Mouse (Mus musculus): ENCODE results near the gene Ice2.

Gene Ice2

DNA sequence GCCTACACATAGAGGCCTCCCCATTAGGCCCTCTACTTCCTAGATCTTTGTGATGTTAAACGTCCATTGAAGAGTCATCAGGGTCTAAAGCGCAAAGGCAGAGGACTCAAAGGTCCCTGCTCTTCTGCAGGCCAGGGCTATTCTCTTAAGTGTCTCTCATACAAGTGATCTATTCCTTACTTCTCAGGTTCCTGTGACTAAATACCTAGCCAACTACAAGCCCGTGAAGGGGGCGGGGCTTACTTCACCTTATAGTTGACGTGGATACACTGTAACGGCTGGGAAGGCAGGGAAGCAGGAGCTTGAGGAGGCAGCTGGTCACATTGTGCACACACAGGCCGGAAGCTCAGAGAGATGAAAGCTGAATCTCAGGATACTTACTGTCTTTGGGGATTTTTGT, 62.2 kb downstream of the Ice2 start:
- DNase-seq (ENCODE audit: low spot score): no peak

DNA sequence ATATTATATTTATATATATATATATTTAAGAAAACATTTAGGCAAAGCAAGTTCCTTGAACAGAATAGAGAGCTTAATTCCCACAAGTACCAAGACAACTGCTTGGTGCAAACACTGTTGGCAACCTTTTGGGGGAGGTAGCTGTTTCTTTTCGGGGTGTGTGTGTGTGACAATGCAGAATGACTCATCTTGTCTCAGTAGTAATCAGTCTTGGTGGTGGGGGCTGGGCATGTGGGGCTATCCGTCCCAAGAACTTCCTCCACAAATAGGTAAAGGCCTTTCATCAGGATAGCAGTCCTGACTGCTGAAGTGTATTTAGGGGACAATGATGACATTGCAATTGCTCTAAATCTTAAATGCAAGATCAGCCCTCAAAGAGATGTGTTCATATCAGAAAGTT, 65.3 kb downstream of the Ice2 start:
- DNase-seq (ENCODE audit: low spot score): no peak

DNA sequence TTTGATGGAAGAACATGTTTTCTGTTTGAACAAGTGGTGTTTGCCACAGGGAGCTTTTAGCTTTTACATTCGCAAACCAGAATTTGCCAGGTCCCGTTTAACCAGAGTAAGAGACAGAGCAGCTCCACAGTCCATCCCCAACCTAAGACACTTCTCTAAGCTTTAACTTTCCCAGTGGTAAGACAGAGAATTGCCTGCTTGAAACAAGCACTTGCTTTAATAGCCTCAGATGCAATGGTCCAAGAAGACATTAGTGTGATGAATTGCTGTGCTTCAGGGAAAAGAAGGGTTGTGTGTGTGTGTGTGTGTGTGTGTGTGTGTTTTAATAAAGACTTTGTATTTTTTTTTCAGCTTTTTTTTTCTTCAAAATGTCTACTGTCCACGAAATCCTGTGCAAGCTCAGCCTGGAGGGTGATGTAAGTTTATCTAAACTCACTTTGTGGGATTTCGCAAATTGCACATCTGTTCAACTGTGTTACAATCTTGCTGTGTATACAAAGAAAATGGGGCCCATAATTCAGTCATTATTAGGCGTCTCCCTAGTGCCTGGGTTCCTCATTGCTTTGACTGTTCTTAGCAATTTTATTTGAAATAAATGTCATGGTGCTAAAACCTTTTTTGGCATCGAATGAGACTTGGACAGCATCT, 66.5 kb downstream of the Ice2 start:
- no peak for DNase-seq (ENCODE audit: low spot score)

DNA sequence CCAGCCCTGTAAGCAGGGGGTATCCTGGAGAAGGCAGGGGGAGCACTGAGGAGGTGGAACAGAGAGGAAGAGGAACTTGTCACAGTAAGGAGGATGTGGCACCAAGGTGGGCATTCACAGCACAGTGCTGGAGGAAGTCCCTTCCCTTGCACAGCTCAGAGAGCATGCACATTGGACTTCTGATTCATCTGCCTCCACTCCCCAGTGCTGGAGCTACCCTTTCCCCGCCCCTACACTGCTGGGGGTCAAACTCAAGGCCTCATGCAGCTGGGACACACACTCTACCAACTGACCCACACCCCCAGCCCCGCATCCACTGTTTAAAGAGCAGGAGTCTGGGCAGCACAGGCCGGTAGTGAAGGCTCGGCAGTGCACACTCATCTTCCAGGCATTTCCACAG, 68.4 kb downstream of the Ice2 start:
- DNase-seq (ENCODE audit: low spot score): no peak

DNA sequence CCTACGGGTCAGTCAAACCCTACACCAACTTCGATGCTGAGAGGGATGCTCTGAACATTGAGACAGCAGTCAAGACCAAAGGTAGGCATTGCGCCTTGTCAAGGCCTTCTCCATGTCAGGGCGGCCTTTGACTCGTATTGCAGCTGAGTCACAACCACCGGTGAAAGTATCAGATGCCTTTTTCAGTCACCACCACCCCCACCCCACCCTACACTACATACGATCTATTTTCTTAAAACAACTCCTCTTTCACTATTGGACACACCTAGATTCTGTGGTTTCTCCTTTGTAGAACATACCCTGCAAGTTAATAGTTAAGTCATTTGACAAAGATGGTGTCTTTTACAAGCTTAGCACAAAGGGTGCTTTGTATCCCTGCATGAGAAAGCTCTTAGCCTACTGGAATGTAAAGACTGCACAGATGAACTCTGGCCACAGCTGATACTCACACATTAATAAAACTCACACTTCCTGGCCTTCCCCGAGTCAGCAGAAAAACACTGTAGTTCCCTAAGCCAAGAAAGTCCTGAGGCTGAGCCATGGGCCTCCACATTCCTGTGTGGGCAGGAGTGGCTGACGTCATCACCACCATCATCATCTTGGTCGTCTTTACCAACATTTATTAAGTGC, 69.7 kb downstream of the Ice2 start:
- DNase-seq (ENCODE audit: low spot score): no peak

DNA sequence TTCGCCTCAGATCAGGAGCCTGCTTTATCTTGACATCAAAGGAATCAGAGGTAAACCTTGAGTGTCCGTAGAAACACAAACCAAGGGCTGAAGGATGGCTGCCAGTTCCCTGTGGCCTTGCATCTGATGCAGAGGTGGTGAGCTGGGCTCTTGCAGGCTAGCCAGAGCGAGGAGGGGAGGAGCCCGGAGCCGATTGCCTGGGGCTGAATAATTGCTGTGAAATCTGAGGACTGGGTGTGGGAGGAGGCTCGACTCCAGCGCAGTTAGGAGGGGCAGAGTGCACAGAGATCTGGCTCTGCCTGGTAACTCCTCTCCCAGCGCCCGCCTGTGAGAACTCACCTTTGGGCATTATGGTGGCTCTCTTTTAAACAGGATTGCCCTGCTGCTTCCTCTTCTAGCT, 71.3 kb downstream of the Ice2 start:
- no peak for DNase-seq (ENCODE audit: low spot score)

DNA sequence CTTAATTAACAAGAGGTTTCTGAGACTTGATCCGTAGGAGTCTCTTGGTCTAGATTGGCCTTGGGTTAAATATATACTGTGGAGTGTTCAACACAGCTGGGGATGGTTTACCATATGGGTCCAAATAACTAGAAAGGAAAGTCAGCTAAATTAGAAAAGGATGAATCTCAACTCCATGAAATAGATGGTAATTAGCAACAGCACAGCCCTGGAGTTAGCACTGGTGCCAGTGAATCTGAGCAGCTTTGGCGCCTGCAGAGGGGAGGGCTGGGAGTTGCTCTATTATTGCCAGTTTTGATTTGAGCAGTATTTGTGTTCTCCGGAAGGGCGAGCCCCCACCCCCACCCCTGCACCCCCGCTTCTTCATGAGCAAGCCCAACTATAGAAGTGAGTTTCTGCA, 72.7 kb downstream of the Ice2 start:
- DNase-seq (ENCODE audit: low spot score): no peak

DNA sequence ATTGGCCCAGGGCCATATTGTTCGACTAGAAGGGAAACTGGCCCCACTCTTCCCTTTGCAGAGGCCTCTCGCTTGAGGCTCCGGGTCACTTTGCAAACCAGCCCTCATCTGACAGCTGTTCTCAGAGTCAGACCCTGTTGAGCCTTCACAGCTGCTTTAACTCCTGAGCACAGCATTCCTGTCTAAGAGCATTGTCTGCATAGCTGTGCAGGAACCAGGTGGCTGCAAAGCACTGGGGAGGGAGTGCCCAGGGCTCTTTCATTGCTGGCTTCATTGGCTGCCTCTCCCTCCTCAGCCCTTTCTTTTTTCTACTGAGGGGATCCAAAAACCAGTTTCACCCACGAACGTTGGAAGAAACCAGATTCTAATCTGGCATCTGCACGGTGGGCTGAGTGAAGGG, 73.2 kb downstream of the Ice2 start:
- no peak for DNase-seq (ENCODE audit: low spot score)

DNA sequence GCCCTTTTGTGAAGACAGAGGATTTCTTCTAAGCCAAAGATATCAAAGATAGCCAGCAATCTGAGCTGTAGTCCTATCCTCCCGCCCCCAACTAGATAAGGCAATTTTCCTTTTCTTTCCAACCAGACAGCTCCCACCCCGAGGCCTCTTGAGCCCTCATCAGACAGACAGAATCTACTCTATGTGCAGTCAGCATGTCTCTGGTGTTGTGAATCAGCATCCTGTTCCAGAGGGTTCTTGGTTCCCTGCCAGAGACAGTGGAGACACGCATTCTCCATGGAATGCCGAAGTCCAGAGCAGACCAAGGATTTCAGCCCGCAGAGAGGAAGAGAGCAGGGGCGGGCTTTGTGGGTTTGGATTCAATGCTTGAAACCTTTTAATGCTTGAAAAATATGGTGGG, 75.0 kb downstream of the Ice2 start:
- DNase-seq (ENCODE audit: low spot score): no peak

DNA sequence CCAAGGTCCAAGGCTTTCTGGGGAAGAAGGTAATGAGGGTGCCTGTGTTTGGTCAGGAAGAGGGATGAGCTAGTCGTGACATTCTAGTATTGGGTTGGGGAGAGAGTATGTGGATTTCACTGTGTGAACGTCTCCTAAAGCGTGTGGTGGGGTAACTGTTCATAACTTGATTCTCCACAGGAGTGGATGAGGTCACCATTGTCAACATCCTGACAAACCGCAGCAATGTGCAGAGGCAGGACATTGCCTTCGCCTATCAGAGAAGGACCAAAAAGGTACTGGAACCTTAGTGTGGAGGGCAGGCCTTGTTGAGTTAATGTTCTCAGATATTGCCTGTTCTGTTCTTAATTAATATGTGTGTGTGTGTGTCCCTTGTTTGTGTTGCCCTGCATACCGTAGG, 78.2 kb downstream of the Ice2 start:
- DNase-seq (ENCODE audit: low spot score): no peak

DNA sequence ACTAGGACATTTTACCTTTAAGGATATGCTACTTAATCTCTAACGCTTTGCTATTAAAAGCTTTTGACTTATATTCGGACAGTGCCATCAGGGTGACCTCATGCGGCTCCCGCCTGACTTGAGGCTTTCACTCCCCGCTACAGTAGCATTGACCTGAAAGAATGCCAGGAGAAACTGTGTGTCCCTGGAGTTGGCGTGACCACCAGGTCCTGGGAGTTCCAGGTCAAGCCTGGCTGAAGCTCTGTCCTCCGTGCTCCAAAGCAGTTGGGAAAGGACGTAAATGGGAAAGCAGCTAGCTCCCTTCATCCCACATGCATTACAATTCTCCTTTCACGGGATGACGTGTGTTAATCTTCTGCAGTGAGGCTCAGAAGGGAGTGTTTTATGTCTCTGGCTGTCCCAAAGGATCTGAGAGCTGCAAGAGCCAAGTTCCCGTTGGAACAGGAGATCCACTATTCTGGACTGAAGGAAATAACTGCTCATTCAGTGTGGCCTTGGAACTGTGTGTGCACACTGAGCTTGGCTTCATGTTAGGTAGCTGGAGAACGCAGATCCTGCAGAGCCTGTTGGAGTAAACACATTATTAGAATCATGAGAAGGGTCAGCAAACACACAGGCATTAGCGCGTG, 79.6 kb downstream of the Ice2 start:
- no peak for DNase-seq (ENCODE audit: low spot score)

DNA sequence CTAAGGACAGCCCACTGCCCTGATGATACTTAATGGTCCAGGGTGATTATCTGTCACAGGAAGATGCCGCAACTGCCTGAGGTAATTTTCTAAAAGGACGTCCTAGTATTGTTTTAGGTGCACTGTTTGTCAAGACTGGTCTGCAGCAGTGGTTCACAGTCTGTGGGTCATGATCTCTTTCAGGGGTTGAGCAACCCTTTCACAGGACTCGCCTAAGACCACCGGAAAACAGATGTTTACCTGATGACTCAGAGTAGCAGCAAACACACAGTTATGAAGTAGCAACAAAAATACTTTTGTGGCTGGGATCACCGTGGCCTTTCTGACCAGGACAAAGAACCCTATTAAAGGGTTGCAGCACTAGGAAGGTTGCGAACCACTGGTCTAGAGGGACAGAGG, 80.1 kb downstream of the Ice2 start:
- no peak for DNase-seq (ENCODE audit: low spot score)

DNA sequence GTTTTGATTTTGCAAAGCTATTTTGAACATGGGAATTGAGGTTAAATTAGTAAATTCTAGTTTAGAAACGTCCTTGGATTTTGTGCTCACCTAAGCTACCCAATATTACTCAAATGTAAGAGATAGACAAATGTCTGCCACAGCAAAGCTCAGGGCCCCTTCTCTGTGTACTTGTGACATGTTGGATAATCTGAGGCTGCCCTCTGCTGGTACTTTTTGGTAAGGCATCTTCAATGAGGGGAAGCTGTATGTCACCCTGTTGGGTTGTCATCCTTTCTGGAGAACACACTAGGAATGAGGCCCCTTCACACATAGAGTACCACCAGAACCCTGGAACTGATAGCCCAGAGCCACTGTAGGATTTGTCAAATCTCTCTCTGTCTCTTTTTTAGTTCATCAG, 82.6 kb downstream of the Ice2 start:
- DNase-seq (ENCODE audit: low spot score): peak; percentile 90
